Mouse (Mus musculus): ENCODE data around the gene Myo5c.

GRCm38 (mm10) chr9:75313832-75314516 is 82.2 kb downstream of the Myo5c start:
- TF ChIP-seq CTCF (IDR thresholded peaks at IDR 0.05; ENCODE audit: extremely low read depth, insufficient read depth, insufficient read length, insufficient replicate concordance) = no peak
- TF ChIP-seq POLR2A (IDR thresholded peaks at IDR 0.05; ENCODE audit: low read depth, low read length) = no peak
